20 mouse cellular contexts compared by ENCODE assay signal in the genomic region with DNA sequence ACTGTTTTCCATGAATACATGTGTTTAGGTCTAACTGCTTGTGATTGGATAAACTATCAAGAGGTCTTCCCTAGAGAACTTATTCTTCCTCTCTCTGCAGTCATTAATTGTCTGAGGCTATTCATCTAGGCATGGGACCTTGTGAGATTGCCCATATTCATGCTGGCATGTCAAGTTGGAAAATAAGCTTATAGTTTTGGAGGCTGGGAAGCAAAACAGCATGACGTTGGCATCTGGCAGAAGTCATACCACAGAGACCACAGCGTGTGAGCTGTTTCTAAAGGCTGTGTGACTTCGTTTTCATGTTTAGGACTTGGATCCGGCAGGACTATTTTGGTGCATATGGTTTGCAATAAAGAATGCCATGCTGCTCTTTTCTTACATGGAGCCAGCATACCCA.
DNase-seq lines count a peak whose midpoint lies in the region; ATAC-seq and TF ChIP-seq lines count a peak whose summit lies in the region.
"Had no signal": no experiment of that assay in that cellular context is flagged by ENCODE, and none has a peak within 500 bp of the region (broad histone marks: within the 10 kb centered on the region; RNA-seq: fewer than 3 reads in every experiment).

No protein-coding gene starts in this region.

- DNase-seq in forebrain, embryonic 14.5 days (ENCODE audit: low spot score): peak; percentile 17
- DNase-seq in forebrain, postnatal 0 days: no peak
- no peak for DNase-seq in neural tube, embryonic 10.5 days (ENCODE audit: extremely low spot score, low spot score)
- no peak for DNase-seq in kidney, adult 8-10 months
- no peak for DNase-seq in thymus, adult 18-20 months
- DNase-seq: heart, postnatal 10 days; kidney, adult 9 months; kidney, postnatal 4 days; liver, embryonic 13.5 days; lung, postnatal 4 days; retina, postnatal 1 day; thymus, adult 2 months had no signal

- 63% methylated on average over 4 of the region's 4 CpGs for WGBS in forebrain, embryonic 14.5 days
- 58% methylated on average over 4 of the region's 4 CpGs for WGBS in forebrain, postnatal 0 days
- 67% methylated on average over 4 of the region's 4 CpGs for WGBS in neural tube, embryonic 14.5 days
- 46% methylated on average over 4 of the region's 4 CpGs for WGBS in hindbrain, embryonic 16.5 days

- H3K9ac ChIP-seq in forebrain, embryonic 14.5 days (ENCODE audit: low read length): no peak overlapping the region
- H3K9ac ChIP-seq in forebrain, postnatal 0 days: no peak overlapping the region
- H3K9ac ChIP-seq in neural tube, embryonic 14.5 days (replicated peaks; ENCODE audit: low read depth, low read length): no peak overlapping the region
- no peak overlapping the region for H3K9ac ChIP-seq in hindbrain, embryonic 16.5 days (ENCODE audit: low read depth, low read length)
- H3K9ac ChIP-seq: embryonic facial prominence, embryonic 15.5 days; limb, embryonic 13.5 days; liver, embryonic 13.5 days; lung, embryonic 15.5 days; stomach, embryonic 15.5 days had no signal

- H3K4me2 ChIP-seq in forebrain, embryonic 14.5 days (ENCODE audit: low read length): no peak overlapping the region
- no peak overlapping the region for H3K4me2 ChIP-seq in forebrain, postnatal 0 days (ENCODE audit: low read depth)
- no peak overlapping the region for H3K4me2 ChIP-seq in neural tube, embryonic 14.5 days (ENCODE audit: low read depth, low read length)
- no peak overlapping the region for H3K4me2 ChIP-seq in hindbrain, embryonic 16.5 days (ENCODE audit: low read length)
- H3K4me2 ChIP-seq: embryonic facial prominence, embryonic 15.5 days; heart, embryonic 11.5 days; limb, embryonic 13.5 days; liver, embryonic 13.5 days; lung, embryonic 15.5 days; stomach, embryonic 15.5 days had no signal

- no peak for TF ChIP-seq CTCF in forebrain, postnatal 0 days (IDR thresholded peaks at IDR 0.05; ENCODE audit: low read depth)

- H3K9me3 ChIP-seq in forebrain, embryonic 14.5 days (replicated peaks; ENCODE audit: control insufficient read depth, low read length): no peaks in the 10 kb centered on the region
- H3K9me3 ChIP-seq in forebrain, postnatal 0 days (ENCODE audit: low read length): no peaks in the 10 kb centered on the region
- no peaks in the 10 kb centered on the region for H3K9me3 ChIP-seq in neural tube, embryonic 14.5 days (ENCODE audit: control insufficient read depth, low read length)
- no peaks in the 10 kb centered on the region for H3K9me3 ChIP-seq in hindbrain, embryonic 16.5 days (ENCODE audit: control insufficient read depth, low read length)
- H3K9me3 ChIP-seq: embryonic facial prominence, embryonic 15.5 days; limb, embryonic 13.5 days; liver, embryonic 13.5 days; lung, embryonic 15.5 days; stomach, embryonic 15.5 days had no signal

- no peaks in the 10 kb centered on the region for H3K27me3 ChIP-seq in forebrain, embryonic 14.5 days (replicated peaks; ENCODE audit: control insufficient read depth, insufficient read depth, low read length)
- H3K27me3 ChIP-seq in forebrain, postnatal 0 days (ENCODE audit: insufficient read depth, low read length): no peaks in the 10 kb centered on the region
- no peaks in the 10 kb centered on the region for H3K27me3 ChIP-seq in neural tube, embryonic 14.5 days (ENCODE audit: control insufficient read depth, insufficient read depth, low read length)
- no peaks in the 10 kb centered on the region for H3K27me3 ChIP-seq in hindbrain, embryonic 16.5 days (replicated peaks; ENCODE audit: control insufficient read depth, insufficient read depth, low read length)
- H3K27me3 ChIP-seq: embryonic facial prominence, embryonic 15.5 days; limb, embryonic 13.5 days; liver, embryonic 13.5 days; lung, embryonic 15.5 days; stomach, embryonic 15.5 days had no signal

- H3K36me3 ChIP-seq in forebrain, embryonic 14.5 days (ENCODE audit: control insufficient read depth, insufficient read depth, low read length): no peaks in the 10 kb centered on the region
- no peaks in the 10 kb centered on the region for H3K36me3 ChIP-seq in forebrain, postnatal 0 days (ENCODE audit: insufficient read depth)
- H3K36me3 ChIP-seq in neural tube, embryonic 14.5 days (ENCODE audit: control insufficient read depth, insufficient read depth, low read length): no peaks in the 10 kb centered on the region
- no peaks in the 10 kb centered on the region for H3K36me3 ChIP-seq in hindbrain, embryonic 16.5 days (ENCODE audit: control insufficient read depth, insufficient read depth, low read length)
- H3K36me3 ChIP-seq: embryonic facial prominence, embryonic 15.5 days; limb, embryonic 13.5 days; liver, embryonic 13.5 days; lung, embryonic 15.5 days; stomach, embryonic 15.5 days had no signal

- H3K4me3 ChIP-seq in forebrain, embryonic 14.5 days (ENCODE audit: low read depth, low read length): no peak overlapping the region
- no peak overlapping the region for H3K4me3 ChIP-seq in forebrain, postnatal 0 days (ENCODE audit: low read depth, low read length)
- no peak overlapping the region for H3K4me3 ChIP-seq in neural tube, embryonic 14.5 days (ENCODE audit: low read depth, low read length)
- H3K4me3 ChIP-seq in hindbrain, embryonic 16.5 days (ENCODE audit: low read length): no peak overlapping the region
- H3K4me3 ChIP-seq: embryonic facial prominence, embryonic 15.5 days; limb, embryonic 13.5 days; liver, embryonic 13.5 days; lung, embryonic 15.5 days; stomach, embryonic 15.5 days had no signal

- H3K27ac ChIP-seq in forebrain, embryonic 14.5 days (ENCODE audit: low read depth, low read length): no peak overlapping the region
- no peak overlapping the region for H3K27ac ChIP-seq in forebrain, postnatal 0 days (ENCODE audit: low read depth, low read length)
- H3K27ac ChIP-seq in neural tube, embryonic 14.5 days (ENCODE audit: low read depth, low read length): no peak overlapping the region
- H3K27ac ChIP-seq in hindbrain, embryonic 16.5 days (ENCODE audit: low read depth, low read length): no peak overlapping the region
- H3K27ac ChIP-seq: embryonic facial prominence, embryonic 15.5 days; limb, embryonic 13.5 days; liver, embryonic 13.5 days; lung, embryonic 15.5 days; stomach, embryonic 15.5 days had no signal

- no peaks in the 10 kb centered on the region for H3K4me1 ChIP-seq in forebrain, embryonic 14.5 days (ENCODE audit: control insufficient read depth, insufficient read depth, low read length)
- H3K4me1 ChIP-seq in forebrain, postnatal 0 days (ENCODE audit: insufficient read depth): no peaks in the 10 kb centered on the region
- no peaks in the 10 kb centered on the region for H3K4me1 ChIP-seq in neural tube, embryonic 14.5 days (ENCODE audit: control insufficient read depth, insufficient read depth, low read length)
- H3K4me1 ChIP-seq in hindbrain, embryonic 16.5 days (ENCODE audit: control insufficient read depth, insufficient read depth, low read depth, low read length): no peaks in the 10 kb centered on the region
- H3K4me1 ChIP-seq: embryonic facial prominence, embryonic 15.5 days; limb, embryonic 13.5 days; liver, embryonic 13.5 days; lung, embryonic 15.5 days had no signal

- ATAC-seq in forebrain, embryonic 14.5 days: no peak; the same call in 1 of the 2 replicates
- ATAC-seq in forebrain, postnatal 0 days: no peak
- peak; percentile 38; the same call in 1 of the 2 replicates for ATAC-seq in neural tube, embryonic 14.5 days (ENCODE audit: low read depth)
- peak; percentile 94 for ATAC-seq in hindbrain, embryonic 16.5 days
- ATAC-seq: inflammation-experienced regulatory T-cells, adult 6 months had no signal

Comparison
In these comparisons a context has a peak if more than half of its experiments do, and no peak if none do; other contexts are left out.
1. ATAC-seq: peak in neural tube, embryonic 14.5 days (single experiment) and hindbrain, embryonic 16.5 days (single experiment); none in forebrain, embryonic 14.5 days (single experiment) and forebrain, postnatal 0 days (single experiment).